Mouse (Mus musculus) CD4-positive, CD25-positive, alpha-beta regulatory T cell, adult 9 weeks (primary cell): ENCODE data around the gene Tent5a. TPM values are rescaled to one million over a fixed set of nuclear protein-coding genes. Genes with fewer than 3 reads are reported as not detected.

ENCODE experiments used
- polyA plus RNA-seq: library from polyadenylated mRNA; unstranded; fragments of 100-300 nt; shearing (Covaris generic); gene quantifications from one replicate; pipeline ENCODE4 v1.2.1, GENCODE M21; 2017

Gene Tent5a
- polyA plus RNA-seq: 3.9 TPM

DNA sequence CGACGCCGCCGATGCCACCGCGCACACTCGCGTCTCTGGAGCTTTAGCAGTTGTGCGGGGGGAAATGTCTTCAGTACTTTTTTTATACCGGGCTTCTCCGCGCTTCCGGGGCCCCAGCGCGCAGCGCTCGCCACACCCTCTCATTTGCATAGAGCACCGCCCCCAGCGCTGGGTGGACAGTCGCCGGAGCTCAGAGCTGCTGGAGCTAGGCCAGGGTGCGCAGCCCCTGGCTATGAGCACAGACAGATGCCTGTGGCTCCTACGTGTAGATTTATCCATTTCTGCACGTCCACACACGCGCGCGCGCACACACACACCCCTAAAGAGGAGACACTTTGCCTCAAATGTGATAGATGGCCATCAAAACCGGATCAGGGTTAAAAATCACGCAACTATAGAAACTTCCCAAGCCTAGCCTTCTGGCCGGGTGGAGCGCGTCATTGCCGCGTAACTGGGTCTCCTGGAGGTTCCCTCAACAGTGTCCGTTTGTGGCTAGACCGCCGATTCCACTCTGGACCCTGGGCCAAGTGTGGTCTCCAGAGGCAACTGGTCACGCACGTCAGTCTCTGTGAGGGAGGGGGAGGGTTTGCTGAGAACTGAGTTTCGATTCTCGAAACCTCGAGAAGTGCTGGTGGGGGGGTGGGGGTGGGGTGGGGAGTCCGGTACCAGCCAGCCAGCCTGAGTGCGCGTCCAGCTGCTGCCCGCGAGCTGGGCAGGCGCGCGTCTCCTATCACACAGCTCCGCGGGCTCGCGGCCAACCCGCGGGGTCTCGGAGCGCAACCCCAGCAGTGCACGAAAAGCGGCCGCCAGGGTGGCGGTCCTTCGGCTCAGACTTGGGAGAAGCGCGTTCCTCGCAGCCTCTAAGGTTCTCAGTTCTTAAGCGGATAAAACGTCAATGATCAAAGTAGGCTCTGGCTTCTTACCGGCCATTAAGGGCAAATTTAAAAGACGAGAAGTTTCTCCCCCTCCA lies at the start of gene Tent5a:
Gene Tent5a (minus strand): TSS at position 107 of the 970 bp plus-strand sequence.

DNA sequence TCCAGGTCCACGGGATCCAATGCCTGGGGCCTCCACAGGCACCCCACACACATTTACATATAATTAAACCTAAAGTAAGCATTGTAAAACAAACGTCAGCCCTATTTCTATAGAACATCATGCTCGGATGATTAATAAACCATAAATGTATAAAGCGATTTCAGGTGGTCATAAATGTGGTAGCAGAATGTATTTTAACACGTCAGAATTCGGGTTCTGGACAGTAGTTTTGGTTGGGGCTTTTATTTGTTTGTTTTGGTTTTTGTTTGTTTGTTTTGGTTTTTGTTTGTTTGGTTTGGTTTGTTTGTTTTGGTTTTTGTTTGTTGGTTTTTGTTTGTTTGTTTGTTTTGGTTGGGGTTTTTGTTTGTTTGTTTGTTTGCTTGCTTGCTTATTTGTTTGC lies 14.7 kb downstream of the Tent5a start, which contains the start of gene Gm11114:
Gene Gm11114 (plus strand): TSS at position 301 of the 400 bp plus-strand sequence.

Other genes with a start within 250 kb of the Tent5a start
- gene Gm11114, start 14.6 kb downstream of the Tent5a start, polyA plus RNA-seq: not detected